Mouse (Mus musculus) limb, embryonic 14.5 days (tissue): ENCODE measurements around the gene Ubxn11. TPM values are rescaled to one million over a fixed set of nuclear protein-coding genes. Genes with fewer than 3 reads are reported as not detected.
A peak's percentile ranks its signal among the peaks of the same experiment; 100 is the strongest.

Source experiments
- ATAC-seq: fragments of 200-750 bp; cut with Nextera tagmentation; 2 replicates; pipeline ENCODE4 v1.8.0; 2017; ENCODE audit warnings: low read depth, moderate number of reproducible peaks, moderate TSS enrichment; ENCODE audit not compliant: low FRiP score
- DNase-seq: peaks from one replicate; pipeline ENCODE4 v3.0.0-alpha.2; 2015; ENCODE audit warnings: low spot score
- H3K27ac ChIP-seq: fragments of 300-500 bp; sonication (generic); replicated peaks from 2 replicates; pipeline ENCODE4 v1.5.1; 2014; ENCODE audit warnings: low read depth, mild to moderate bottlenecking, low read length, moderate library complexity, mixed read lengths
- H3K27me3 ChIP-seq: fragments of 300-500 bp; sonication (generic); 2 replicates; pipeline ENCODE4 v1.6.1; 2014; ENCODE audit warnings: low read length, mixed read lengths; ENCODE audit not compliant: control insufficient read depth, insufficient read depth
- H3K36me3 ChIP-seq: fragments of 300-500 bp; sonication (generic); 2 replicates; pipeline ENCODE4 v1.6.1; 2014; ENCODE audit warnings: mild to moderate bottlenecking, low read length, moderate library complexity, mixed read lengths; ENCODE audit not compliant: control insufficient read depth, insufficient read depth
- H3K4me1 ChIP-seq: fragments of 300-500 bp; sonication (generic); 2 replicates; pipeline ENCODE4 v1.6.1; 2014; ENCODE audit warnings: antibody characterized with exemption, low read length, mixed read lengths; ENCODE audit not compliant: control insufficient read depth, insufficient read depth
- H3K4me2 ChIP-seq: fragments of 300-500 bp; sonication (generic); replicated peaks from 2 replicates; pipeline ENCODE4 v1.6.1; 2014; ENCODE audit warnings: low read depth, mild to moderate bottlenecking, low read length, moderate library complexity; ENCODE audit not compliant: severe bottlenecking
- H3K4me3 ChIP-seq: fragments of 300-500 bp; sonication (generic); replicated peaks from 2 replicates; pipeline ENCODE4 v1.5.1; 2014; ENCODE audit warnings: low read length
- H3K9ac ChIP-seq: fragments of 300-500 bp; sonication (generic); 2 replicates; pipeline ENCODE4 v1.6.1; 2014; ENCODE audit warnings: mild to moderate bottlenecking, low read depth, low read length, moderate library complexity; ENCODE audit not compliant: severe bottlenecking
- H3K9me3 ChIP-seq: fragments of 300-500 bp; sonication (generic); 2 replicates; pipeline ENCODE4 v1.6.1; 2016; ENCODE audit warnings: low read length; ENCODE audit not compliant: control insufficient read depth
- POLR2A ChIP-seq: fragments of 200-500 bp; IDR thresholded peaks from 2 replicates; pipeline ENCODE4 v1.8.0; 2012; ENCODE audit warnings: inconsistent platforms, mild to moderate bottlenecking, moderate library complexity, borderline replicate concordance; ENCODE audit not compliant: insufficient read depth, insufficient read length; ENCODE audit errors: extremely low read depth
- WGBS: fragments of 180-500 bp; shearing (Covaris S2); extraction: QIAGEN DNeasy Blood & Tissue Kit; methylation state at CpG from one replicate; pipeline ENCODE4 v1.1.7; 2014; 5-methylcytosine and 5-hydroxymethylcytosine counted together
- polyA plus RNA-seq, 2 experiments: library from polyadenylated mRNA; depleted of rRNA in 1 of 2; stranded (reverse) in 1 of 2; unstranded in 1 of 2; fragments of >200 nt; fragmentation: Nextera tagmentation in 1 of 2; extraction: Ambion mirVana in 1 of 2; gene quantifications; 2 replicates each; pipeline versions ENCODE4 v1.2.1 to v1.2.3; 2012 to 2014

Ubxn11 gene
- polyA plus RNA-seq, 2 experiments, result 7.6 to 21.9 TPM

GRCm38 (mm10) chr4:134116501-134116900, 14.1 kb downstream of the Ubxn11 start:
- no peak for TF ChIP-seq POLR2A
- no peak overlapping the region for H3K4me2 ChIP-seq
- no peak for DNase-seq
- no peak for ATAC-seq
- H3K9me3 ChIP-seq, result no peaks in the 10 kb centered on the region
- H3K36me3 ChIP-seq, result no peaks in the 10 kb centered on the region
- H3K27ac ChIP-seq, result no peak overlapping the region
- H3K4me3 ChIP-seq, result no peak overlapping the region
- 80% methylated on average over 2 of the region's 2 CpGs for WGBS
- no peaks in the 10 kb centered on the region for H3K27me3 ChIP-seq
- H3K9ac ChIP-seq, result no peak overlapping the region
- H3K4me1 ChIP-seq, result peaks cover 4% of the 10 kb centered on the region; the same call in 1 of the 2 replicates

- no peak for ATAC-seq
- no peaks in the 10 kb centered on the region for H3K36me3 ChIP-seq
- DNase-seq, result no peak
- no peak for TF ChIP-seq POLR2A
- H3K4me1 ChIP-seq, result peaks cover 4% of the 10 kb centered on the region; the same call in 1 of the 2 replicates
- no peaks in the 10 kb centered on the region for H3K27me3 ChIP-seq
- 66% methylated on average over 8 of the region's 8 CpGs for WGBS
- no peak overlapping the region for H3K4me2 ChIP-seq
- no peaks in the 10 kb centered on the region for H3K9me3 ChIP-seq
- no peak overlapping the region for H3K9ac ChIP-seq
- no peak overlapping the region for H3K27ac ChIP-seq
- no peak overlapping the region for H3K4me3 ChIP-seq
Measured at GRCm38 (mm10) chr4:134117012-134117411, 14.6 kb downstream of the Ubxn11 start.

- H3K9ac ChIP-seq, result no peak overlapping the region
- H3K4me1 ChIP-seq, result peaks cover 4% of the 10 kb centered on the region
- H3K27me3 ChIP-seq, result no peaks in the 10 kb centered on the region
- H3K4me2 ChIP-seq, result no peak overlapping the region
- H3K27ac ChIP-seq, result 0 out of 2 replicates have a peak overlapping the region, but pooled peaks have one; percentile 13
- no peak overlapping the region for H3K4me3 ChIP-seq
- no peak for TF ChIP-seq POLR2A
- DNase-seq (no peak), ATAC-seq (no peak)
- WGBS, result 59% methylated on average over 14 of the region's 14 CpGs
- no peaks in the 10 kb centered on the region for H3K9me3 ChIP-seq
- H3K36me3 ChIP-seq, result no peaks in the 10 kb centered on the region
Measured at GRCm38 (mm10) chr4:134118126-134118800, 15.9 kb downstream of the Ubxn11 start.

- 75% methylated on average over 5 of the region's 5 CpGs for WGBS
- Histone ChIP-seq H3K27ac (no peak overlapping the region), H3K9ac (no peak overlapping the region), H3K36me3 (no peaks in the 10 kb centered on the region), H3K4me1 (no peaks in the 10 kb centered on the region; the same call in 1 of the 2 replicates), H3K27me3 (no peaks in the 10 kb centered on the region), H3K4me3 (no peak overlapping the region), H3K4me2 (no peak overlapping the region), H3K9me3 (no peaks in the 10 kb centered on the region)
- no peak for ATAC-seq
- DNase-seq, result no peak
- no peak for TF ChIP-seq POLR2A
Measured at GRCm38 (mm10) chr4:134119042-134119441, 16.7 kb downstream of the Ubxn11 start.

GRCm38 (mm10) chr4:134119644-134120043, 17.3 kb downstream of the Ubxn11 start:
- Histone ChIP-seq H3K4me2 (no peak overlapping the region), H3K36me3 (no peaks in the 10 kb centered on the region), H3K4me3 (no peak overlapping the region), H3K9ac (no peak overlapping the region), H3K27ac (no peak overlapping the region), H3K27me3 (no peaks in the 10 kb centered on the region), H3K9me3 (no peaks in the 10 kb centered on the region), H3K4me1 (no peaks in the 10 kb centered on the region; the same call in 1 of the 2 replicates)
- WGBS, result 65% methylated on average over 9 of the region's 9 CpGs
- DNase-seq (no peak), ATAC-seq (no peak)
- TF ChIP-seq POLR2A, result no peak
